ENCODE assay signal across 8 mouse cellular contexts in the genomic region with DNA sequence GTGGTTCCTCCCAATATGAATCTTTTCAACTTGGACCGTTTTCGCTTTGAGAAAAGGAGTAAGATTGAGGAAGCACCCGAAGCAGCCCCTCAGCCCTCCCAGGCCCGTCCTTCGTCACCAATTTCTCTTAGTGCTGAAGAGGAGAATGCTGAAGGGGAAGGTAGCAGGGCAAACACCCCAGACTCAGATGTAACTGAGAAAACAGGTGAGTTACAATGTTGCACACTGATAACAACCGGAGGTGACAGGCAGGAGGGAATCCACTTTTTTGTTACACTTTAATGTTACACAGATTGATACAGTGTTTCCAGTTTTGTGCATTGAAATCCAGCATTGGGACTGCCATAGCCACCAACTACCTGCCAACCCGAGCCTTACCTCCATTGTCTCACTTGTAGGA. TPM values are rescaled to one million over a fixed set of nuclear protein-coding genes. Genes with fewer than 3 reads are reported as not detected.
DNase-seq lines count a peak whose midpoint lies in the region; ATAC-seq and TF ChIP-seq lines count a peak whose summit lies in the region.

No protein-coding gene starts in this region.

- TF ChIP-seq POLR2A in heart, adult 2 months (IDR thresholded peaks at IDR 0.05; ENCODE audit: insufficient read depth, low read depth, low read length), result no peak
- no peak for TF ChIP-seq POLR2A in embryonic fibroblast, embryonic 13.5 days (IDR thresholded peaks at IDR 0.05; ENCODE audit: low read depth, low read length)
- no peak for TF ChIP-seq POLR2A in limb, embryonic 14.5 days (IDR thresholded peaks at IDR 0.05; ENCODE audit: borderline replicate concordance, extremely low read depth, insufficient read depth, insufficient read length)

- H3K27me3 ChIP-seq in heart, adult 2 months (ENCODE audit: control insufficient read depth, insufficient read depth, low read length), result no peaks in the 10 kb centered on the region
- no peaks in the 10 kb centered on the region for H3K27me3 ChIP-seq in limb, embryonic 14.5 days (ENCODE audit: control insufficient read depth, insufficient read depth, low read length)
- no peaks in the 10 kb centered on the region for H3K27me3 ChIP-seq in stomach, embryonic 14.5 days (ENCODE audit: control insufficient read depth, insufficient read depth, low read length)

- intact Hi-C loops in heart, adult 2 months (cut with DNase I), result loop anchor here (5.0 kb wide), 1 partner anchor 1489 kb away; no protein-coding TSS in a partner anchor

- no peak for DNase-seq in heart, adult 2 months
- no peak for DNase-seq in heart, adult 18-20 months
- peak; percentile 29 for DNase-seq in CD4-positive, CD25-positive, alpha-beta regulatory T cell, adult 2 months (ENCODE audit: low read depth, low spot score)
- no peak for DNase-seq in limb, embryonic 14.5 days (ENCODE audit: low spot score)
- no peak for DNase-seq in left cerebral cortex, adult 8-10 months (ENCODE audit: low spot score in 2 of 2)
- DNase-seq in layer of hippocampus, adult 9-11 months, result no peak

- H3K4me2 ChIP-seq in limb, embryonic 14.5 days (replicated peaks; ENCODE audit: low read depth, low read length, severe bottlenecking), result peak overlapping the region; percentile 63
- H3K4me2 ChIP-seq in stomach, embryonic 14.5 days (replicated peaks; ENCODE audit: low read depth, low read length), result peak overlapping the region; percentile 74

- no peak for ATAC-seq in limb, embryonic 14.5 days (ENCODE audit: low FRiP score, low read depth)
- ATAC-seq in stomach, embryonic 14.5 days (ENCODE audit: insufficient number of reproducible peaks, insufficient read depth, low FRiP score, low read depth), result no peak

- 11% methylated on average over 7 of the region's 7 CpGs for WGBS in heart, adult 2 months
- 10% methylated on average over 7 of the region's 7 CpGs for WGBS in limb, embryonic 14.5 days
- 11% methylated on average over 7 of the region's 7 CpGs for WGBS in stomach, embryonic 14.5 days

- peak overlapping the region; percentile 97 for H3K9ac ChIP-seq in heart, adult 2 months (ENCODE audit: low read depth, low read length)
- H3K9ac ChIP-seq in limb, embryonic 14.5 days (ENCODE audit: low read depth, low read length, severe bottlenecking), result peak overlapping the region; percentile 98
- peak overlapping the region; percentile 98 for H3K9ac ChIP-seq in stomach, embryonic 14.5 days (replicated peaks; ENCODE audit: low read depth, low read length)

- TF ChIP-seq EP300 in heart, adult 2 months (IDR thresholded peaks at IDR 0.05; ENCODE audit: insufficient read depth, low read depth, low read length), result no peak

- peak overlapping the region; percentile 84 for H3K4me3 ChIP-seq in heart, adult 2 months
- H3K4me3 ChIP-seq in embryonic fibroblast, embryonic 13.5 days (ENCODE audit: insufficient read depth, low read length), result peak overlapping the region; percentile 92
- peak overlapping the region; percentile 89 for H3K4me3 ChIP-seq in limb, embryonic 14.5 days (replicated peaks; ENCODE audit: low read length)
- H3K4me3 ChIP-seq in stomach, embryonic 14.5 days (ENCODE audit: low read depth, low read length), result peak overlapping the region; percentile 82

- H3K79me2 ChIP-seq in heart, adult 2 months (replicated peaks; ENCODE audit: control insufficient read depth, insufficient read depth, low read length), result no peaks in the 10 kb centered on the region; the same call in 1 of the 2 replicates

- TF ChIP-seq CTCF in heart, adult 2 months (IDR thresholded peaks at IDR 0.05), result no peak
- TF ChIP-seq CTCF in embryonic fibroblast, embryonic 13.5 days (IDR thresholded peaks at IDR 0.05; ENCODE audit: borderline replicate concordance, insufficient read depth, low read length), result no peak

- H3K36me3 ChIP-seq in heart, adult 2 months (ENCODE audit: control insufficient read depth, insufficient read depth, low read length), result peaks cover 2% of the 10 kb centered on the region
- peaks cover 37% of the 10 kb centered on the region for H3K36me3 ChIP-seq in limb, embryonic 14.5 days (ENCODE audit: control insufficient read depth, insufficient read depth, low read length)
- peaks cover 29% of the 10 kb centered on the region for H3K36me3 ChIP-seq in stomach, embryonic 14.5 days (ENCODE audit: control insufficient read depth, insufficient read depth, low read length)

- no peaks in the 10 kb centered on the region for H3K9me3 ChIP-seq in limb, embryonic 14.5 days (ENCODE audit: control insufficient read depth, low read length)
- H3K9me3 ChIP-seq in stomach, embryonic 14.5 days (ENCODE audit: control insufficient read depth, low read depth, low read length), result no peaks in the 10 kb centered on the region

- H3K4me1 ChIP-seq in heart, adult 2 months (ENCODE audit: control insufficient read depth, insufficient read depth, low read length), result peaks cover 6% of the 10 kb centered on the region
- peaks cover 2% of the 10 kb centered on the region; the same call in 1 of the 2 replicates for H3K4me1 ChIP-seq in embryonic fibroblast, embryonic 13.5 days (ENCODE audit: control insufficient read depth, insufficient read depth, low read length)
- H3K4me1 ChIP-seq in limb, embryonic 14.5 days (ENCODE audit: control insufficient read depth, insufficient read depth, low read length), result no peaks in the 10 kb centered on the region
- H3K4me1 ChIP-seq in stomach, embryonic 14.5 days (ENCODE audit: control insufficient read depth, insufficient read depth, low read length), result peaks cover 4% of the 10 kb centered on the region

- peak overlapping the region; percentile 89 for H3K27ac ChIP-seq in heart, adult 2 months
- H3K27ac ChIP-seq in embryonic fibroblast, embryonic 13.5 days (ENCODE audit: insufficient read depth, low read length), result peak overlapping the region; percentile 92; the same call in 1 of the 2 replicates
- H3K27ac ChIP-seq in limb, embryonic 14.5 days (replicated peaks; ENCODE audit: low read depth, low read length), result peak overlapping the region; percentile 98
- H3K27ac ChIP-seq in stomach, embryonic 14.5 days (ENCODE audit: low read length), result peak overlapping the region; percentile 97

RNA-seq across cellular contexts. Expression of a gene that starts 0.9 kb away (rescaled TPM):
- total RNA-seq in heart, adult 2 months (2021), result 10 to 100 TPM; 14.1 to 16.3 TPM
- 7.8 and 13.2 TPM in 2 replicates for polyA plus RNA-seq in heart, adult 2 months (2012; rRNA removed)
- total RNA-seq in heart, adult 18-20 months (2021), result 10 to 100 TPM; 15.0 to 18.1 TPM
- 49.7 and 53.0 TPM in 2 replicates for polyA plus RNA-seq in embryonic fibroblast, embryonic 13.5 days (2011; ENCODE audit: insufficient read length, low read depth, missing spikeins)
- polyA plus RNA-seq in limb, embryonic 14.5 days (2012; rRNA removed), result 53.3 and 54.8 TPM in 2 replicates
- polyA plus RNA-seq in limb, embryonic 14.5 days (2014; fragmentation: Nextera tagmentation; extraction: Ambion mirVana), result 53.3 and 66.7 TPM in 2 replicates
- 95.7 and 104 TPM in 2 replicates for polyA plus RNA-seq in stomach, embryonic 14.5 days (2014; fragmentation: Nextera tagmentation; extraction: Ambion mirVana)
- total RNA-seq in left cerebral cortex, adult 8-10 months (2022), result 10 to 100 TPM; 29.3 to 38.9 (median 33.6) TPM
